Mouse (Mus musculus) adrenal gland, postnatal 10 days (tissue): Measurements from ENCODE around the gene Krtap4-7. TPM values are rescaled to one million over a fixed set of nuclear protein-coding genes. Genes with fewer than 3 reads are reported as not detected.
"Not testable (repeated sequence)": the region's sequence is repeated elsewhere in the genome, so short reads cannot be mapped to it uniquely, and the experiment has no call there.

Experiments
- DNase-seq: peaks from one replicate; pipeline ENCODE4 v3.0.0; 2021; ENCODE audit warnings: mixed read lengths
- total RNA-seq, 2 experiments: library from RNA; stranded (reverse); gene quantifications; 2 replicates each; pipeline ENCODE4 v1.2.3; 2021

Gene Krtap4-7
- total RNA-seq, 2 experiments from 2014 or later, result not detected

DNA sequence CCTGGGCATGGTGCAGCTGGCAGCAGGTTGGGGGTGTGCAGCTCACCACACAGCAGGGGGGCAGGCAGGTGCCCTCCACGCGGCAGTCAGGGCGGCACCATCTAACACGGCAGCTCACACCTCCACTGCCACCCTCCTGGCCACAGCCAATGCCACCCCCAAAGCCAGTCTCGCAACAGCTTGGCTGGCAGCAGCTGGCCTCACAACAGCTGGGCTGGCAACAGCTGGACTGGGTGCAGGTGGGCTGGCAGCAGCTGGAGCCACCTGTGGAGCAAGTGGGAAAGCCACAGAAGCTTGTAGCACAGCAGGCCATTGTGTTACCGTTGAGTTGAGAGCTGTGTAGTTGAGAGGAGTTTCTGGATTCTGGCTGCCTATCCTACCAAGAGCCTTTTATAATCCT lies 46.1 kb downstream of the Krtap4-7 start, which contains the start of gene Krtap9-3:
Gene Krtap9-3 (minus strand): TSS at position 364 of the 400 bp plus-strand sequence.
- DNase-seq, result not testable (repeated sequence)

Other genes starting within 250 kb of the Krtap4-7 start
- gene Krt12, start 221.8 kb downstream of the Krtap4-7 start, total RNA-seq, result not detected
- gene Krt20, start 205.9 kb downstream of the Krtap4-7 start, total RNA-seq, result 1 to 10 TPM; 1.8 to 2.3 TPM
- gene Krt23, start 151.0 kb downstream of the Krtap4-7 start, total RNA-seq, result 10 to 100 TPM in 1 of 2 experiments, 1 to 10 TPM in 1; 4.4 to 12.8 TPM
- not detected for gene Krt39, start 122.8 kb downstream of the Krtap4-7 start, total RNA-seq
- not detected for gene Krt40, start 100.9 kb downstream of the Krtap4-7 start, total RNA-seq
- gene Krtap3-3, start 93.2 kb downstream of the Krtap4-7 start, total RNA-seq, result not detected
- not detected for gene Krtap3-2, start 87.2 kb downstream of the Krtap4-7 start, total RNA-seq
- gene Gm11939, start 84.6 kb downstream of the Krtap4-7 start, total RNA-seq, result not detected
- not detected for gene Krtap3-1, start 77.5 kb downstream of the Krtap4-7 start, total RNA-seq
- gene Krtap1-5, start 63.1 kb downstream of the Krtap4-7 start, total RNA-seq, result not detected
- gene Krtap1-4, start 60.4 kb downstream of the Krtap4-7 start, total RNA-seq, result not detected
- not detected for gene Krtap1-3, start 52.8 kb downstream of the Krtap4-7 start, total RNA-seq
- not detected for gene Krtap9-3, start 46.0 kb downstream of the Krtap4-7 start, total RNA-seq
- not detected for gene Gm11938, start 40.8 kb downstream of the Krtap4-7 start, total RNA-seq
- gene Gm11937, start 33.9 kb downstream of the Krtap4-7 start, total RNA-seq, result not detected
- gene Krtap2-4, start 29.2 kb downstream of the Krtap4-7 start, total RNA-seq, result not detected
- not detected for gene Gm11562, start 23.7 kb downstream of the Krtap4-7 start, total RNA-seq
- not detected for gene Krtap4-1, start 15.9 kb downstream of the Krtap4-7 start, total RNA-seq
- not detected for gene Krtap4-2, start 9.0 kb downstream of the Krtap4-7 start, total RNA-seq
- not detected for gene Gm11555, start 6.1 kb upstream of the Krtap4-7 start, total RNA-seq
- not detected for gene Gm11563, start 14.9 kb upstream of the Krtap4-7 start, total RNA-seq
- gene Krtap4-6, start 21.9 kb upstream of the Krtap4-7 start, total RNA-seq, result not detected
- gene Gm14190, start 46.7 kb upstream of the Krtap4-7 start, total RNA-seq, result not detected
- gene Gm14180, start 90.2 kb upstream of the Krtap4-7 start, total RNA-seq, result not detected
- not detected for gene Gm11595, start 128.8 kb upstream of the Krtap4-7 start, total RNA-seq
- not detected for gene Krtap4-8, start 136.6 kb upstream of the Krtap4-7 start, total RNA-seq
- not detected for gene Krtap4-9, start 141.1 kb upstream of the Krtap4-7 start, total RNA-seq
- not detected for gene Gm11596, start 149.4 kb upstream of the Krtap4-7 start, total RNA-seq
- not detected for gene Gm11569, start 154.8 kb upstream of the Krtap4-7 start, total RNA-seq
- not detected for gene Gm11554, start 160.4 kb upstream of the Krtap4-7 start, total RNA-seq
- gene Krtap4-13, start 165.8 kb upstream of the Krtap4-7 start, total RNA-seq, result not detected
- not detected for gene Gm11564, start 171.6 kb upstream of the Krtap4-7 start, total RNA-seq
- gene 2300003K06Rik, start 194.0 kb upstream of the Krtap4-7 start, total RNA-seq, result not detected
- not detected for gene Krtap4-16, start 207.5 kb upstream of the Krtap4-7 start, total RNA-seq
- not detected for gene Gm11568, start 213.8 kb upstream of the Krtap4-7 start, total RNA-seq
- gene Gm11559, start 220.4 kb upstream of the Krtap4-7 start, total RNA-seq, result not detected
- gene Krtap9-1, start 229.3 kb upstream of the Krtap4-7 start, total RNA-seq, result not detected
- gene Gm11567, start 235.1 kb upstream of the Krtap4-7 start, total RNA-seq, result not detected